Mouse (Mus musculus): ENCODE results near the gene Serpina5. TPM values are rescaled to one million over a fixed set of nuclear protein-coding genes. Genes with fewer than 3 reads are reported as not detected.

Serpina5 gene
- not detected in 4 replicates for total RNA-seq (2023)

DNA sequence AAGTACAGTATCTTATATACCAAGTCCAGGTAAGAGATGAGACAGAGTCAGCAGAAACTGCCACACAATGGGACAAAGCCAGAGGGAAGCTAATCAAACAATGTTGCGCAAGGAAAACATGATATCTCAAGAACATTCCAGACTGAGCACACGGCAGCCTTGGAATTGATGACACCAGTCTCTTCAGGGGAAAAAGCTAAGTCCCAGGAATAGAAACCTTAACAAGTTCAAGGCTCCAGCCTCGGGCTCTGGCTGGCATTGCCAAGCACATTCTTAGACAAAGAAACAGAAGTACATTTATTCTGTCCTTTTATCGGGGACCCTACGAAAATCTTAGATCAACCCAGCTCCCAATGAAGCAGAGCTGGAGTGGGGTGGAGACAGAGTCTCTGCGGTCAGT, at the start of gene Serpina5:
Gene Serpina5, plus strand, starts transcription at position 346 of the 400 bp plus-strand sequence.

GRCm38 (mm10) chr12:104112333-104112732, 11.4 kb downstream of the Serpina5 start, which contains the start of gene Serpina3a:
Gene Serpina3a, plus strand, starts transcription at chr12:104112724.

GRCm38 (mm10) chr12:104127696-104128095, 26.8 kb downstream of the Serpina5 start, which contains the start of gene Serpina3b:
Gene Serpina3b, plus strand, starts transcription at chr12:104127996.

GRCm38 (mm10) chr12:104153656-104154055, 52.7 kb downstream of the Serpina5 start, which contains the start of gene Serpina3c:
Gene Serpina3c, minus strand, starts transcription at chr12:104153870.

Other genes with a start within 250 kb of the Serpina5 start
- gene Serpina1a, start 237.6 kb upstream of the Serpina5 start, total RNA-seq (2023), result not detected in 4 replicates
- not detected in 4 replicates for gene Serpina1c, start 196.2 kb upstream of the Serpina5 start, total RNA-seq (2023)
- gene Serpina1e, start 142.1 kb upstream of the Serpina5 start, total RNA-seq (2023), result not detected in 4 replicates
- gene Serpina11, start 111.2 kb upstream of the Serpina5 start, total RNA-seq (2023), result not detected in 4 replicates
- gene Serpina9, start 87.4 kb upstream of the Serpina5 start, total RNA-seq (2023), result not detected in 4 replicates
- not detected in 4 replicates for gene Serpina12, start 56.7 kb upstream of the Serpina5 start, total RNA-seq (2023)
- gene Serpina3a, start 11.6 kb downstream of the Serpina5 start, total RNA-seq (2023), result not detected in 4 replicates
- not detected in 4 replicates for gene Serpina3b, start 26.9 kb downstream of the Serpina5 start, total RNA-seq (2023)
- gene Serpina3c, start 52.8 kb downstream of the Serpina5 start, total RNA-seq (2023), result not detected in 4 replicates
- 5.2 to 6.2 TPM (median 5.4 TPM) in 4 replicates for gene Serpina3f, start 113.4 kb downstream of the Serpina5 start, total RNA-seq (2023)
- gene Serpina3g, start 135.1 kb downstream of the Serpina5 start, total RNA-seq (2023), result 79.5 to 99.4 TPM (median 96.8 TPM) in 4 replicates
- 1.6 to 1.8 TPM in 2 of 4 replicates, not detected in the others for gene Serpina3i, start 162.0 kb downstream of the Serpina5 start, total RNA-seq (2023)
- not detected in 4 replicates for gene Serpina3j, start 213.4 kb downstream of the Serpina5 start, total RNA-seq (2023)
- gene Serpina3k, start 237.4 kb downstream of the Serpina5 start, total RNA-seq (2023), result not detected in 4 replicates
- gene Serpina3m, start 237.4 kb downstream of the Serpina5 start, total RNA-seq (2023), result not detected in 4 replicates